Mouse (Mus musculus) limb, embryonic 12.5 days (tissue): ENCODE data around the gene Trnt1. TPM values are rescaled to one million over a fixed set of nuclear protein-coding genes. Genes with fewer than 3 reads are reported as not detected.
A peak's percentile ranks its signal among the peaks of the same experiment; 100 is the strongest.

Experiments
- ATAC-seq: fragments of 200-750 bp; cut with Nextera tagmentation; 2 replicates; pipeline ENCODE4 v1.8.0; 2017; ENCODE audit warnings: low read depth, moderate TSS enrichment; ENCODE audit not compliant: insufficient number of reproducible peaks, insufficient read depth, low FRiP score, low TSS enrichment
- H3K27ac ChIP-seq: fragments of 300-500 bp; sonication (generic); 2 replicates; pipeline ENCODE4 v1.5.1; 2016; ENCODE audit warnings: mild to moderate bottlenecking, moderate library complexity
- H3K27me3 ChIP-seq: fragments of 300-500 bp; sonication (generic); 2 replicates; pipeline ENCODE4 v1.6.1; 2016; ENCODE audit warnings: mild to moderate bottlenecking, moderate library complexity
- H3K36me3 ChIP-seq: fragments of 300-500 bp; sonication (generic); 2 replicates; pipeline ENCODE4 v1.6.1; 2016; ENCODE audit warnings: mild to moderate bottlenecking, moderate library complexity
- H3K4me1 ChIP-seq: fragments of 300-500 bp; sonication (generic); replicated peaks from 2 replicates; pipeline ENCODE4 v1.6.1; 2016
- H3K4me2 ChIP-seq: fragments of 300-500 bp; sonication (generic); 2 replicates; pipeline ENCODE4 v1.6.1; 2016; ENCODE audit warnings: mild to moderate bottlenecking, moderate library complexity
- H3K4me3 ChIP-seq: fragments of 300-500 bp; sonication (generic); replicated peaks from 2 replicates; pipeline ENCODE4 v1.5.1; 2016; ENCODE audit warnings: mild to moderate bottlenecking
- H3K9ac ChIP-seq: fragments of 300-500 bp; sonication (generic); replicated peaks from 2 replicates; pipeline ENCODE4 v1.6.1; 2016; ENCODE audit warnings: mild to moderate bottlenecking, moderate library complexity
- H3K9me3 ChIP-seq: fragments of 300-500 bp; sonication (generic); 2 replicates; pipeline ENCODE4 v1.6.1; 2016; ENCODE audit warnings: mild to moderate bottlenecking, moderate library complexity
- WGBS: fragments of 180-500 bp; shearing (Covaris S2); methylation state at CpG from one replicate; pipeline ENCODE4 v1.1.7; 2016; 5-methylcytosine and 5-hydroxymethylcytosine counted together
- polyA plus RNA-seq: library from polyadenylated mRNA; unstranded; fragments of >200 nt; fragmentation: Nextera tagmentation; extraction: Ambion mirVana; gene quantifications from 2 replicates; pipeline ENCODE4 v1.2.1, GENCODE M21; 2016

Gene Trnt1
- polyA plus RNA-seq, 1 experiment from 2014 or later: 61.8 TPM

- Histone ChIP-seq H3K27me3 (no peaks in the 10 kb centered on the region), H3K27ac (no peak overlapping the region), H3K4me3 (no peak overlapping the region), H3K4me2 (no peak overlapping the region), H3K9ac (no peak overlapping the region), H3K9me3 (no peaks in the 10 kb centered on the region), H3K36me3 (peaks cover 45% of the 10 kb centered on the region), H3K4me1 (no peaks in the 10 kb centered on the region)
- WGBS: 92% methylated on average over 3 of the region's 3 CpGs
- no peak for ATAC-seq
Observed at GRCm38 (mm10) chr6:106787138-106787537, 18.2 kb downstream of the Trnt1 start.

DNA sequence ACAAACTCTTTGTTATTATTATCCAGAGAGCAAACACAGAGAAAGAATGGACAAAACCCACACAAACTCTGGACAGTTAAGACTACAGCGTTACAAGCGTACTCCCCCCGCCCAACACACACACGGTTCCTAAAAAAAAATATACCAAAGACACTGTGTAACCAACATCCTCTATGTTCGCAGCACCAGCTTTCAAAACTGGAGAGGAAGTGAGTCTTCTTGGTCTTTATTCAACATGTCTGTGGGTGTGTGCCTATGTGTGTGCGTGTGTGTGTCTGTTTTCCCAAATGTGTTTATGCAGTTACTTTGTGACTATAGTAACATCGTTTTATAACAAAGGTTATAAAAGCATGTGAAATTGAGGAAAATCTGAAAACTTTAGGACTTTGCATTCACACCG is 22.5 kb downstream of the Trnt1 start:
- no peak overlapping the region for H3K9ac ChIP-seq
- WGBS: 92% methylated on average over 8 of the region's 8 CpGs
- no peaks in the 10 kb centered on the region for H3K27me3 ChIP-seq
- no peak overlapping the region for H3K4me2 ChIP-seq
- no peaks in the 10 kb centered on the region for H3K4me1 ChIP-seq
- no peak for ATAC-seq
- no peaks in the 10 kb centered on the region for H3K9me3 ChIP-seq
- no peak overlapping the region for H3K27ac ChIP-seq
- no peak overlapping the region for H3K4me3 ChIP-seq
- H3K36me3 ChIP-seq: peaks cover 59% of the 10 kb centered on the region

DNA sequence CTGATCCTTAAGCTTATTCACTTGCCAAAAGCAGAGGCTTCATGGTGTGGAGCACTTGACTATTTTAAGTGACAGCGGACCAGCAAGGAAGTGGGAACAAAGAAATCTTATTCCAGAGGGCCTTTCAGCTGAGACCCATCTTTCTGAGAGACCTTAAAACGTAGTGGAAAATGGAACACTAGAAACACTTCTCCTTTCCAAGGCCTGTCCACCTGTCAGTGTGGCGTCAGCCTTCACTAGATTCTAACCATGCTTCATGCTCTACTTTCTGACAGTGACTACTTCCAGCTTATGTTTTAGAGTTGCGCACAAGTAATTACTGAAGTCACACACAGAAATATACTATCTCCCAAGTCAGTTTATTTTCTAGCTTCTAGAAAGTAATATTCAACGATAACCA is 23.6 kb downstream of the Trnt1 start:
- Histone ChIP-seq H3K4me2 (no peak overlapping the region), H3K9me3 (no peaks in the 10 kb centered on the region), H3K4me1 (no peaks in the 10 kb centered on the region), H3K27me3 (no peaks in the 10 kb centered on the region), H3K4me3 (no peak overlapping the region), H3K36me3 (peaks cover 50% of the 10 kb centered on the region), H3K9ac (no peak overlapping the region), H3K27ac (no peak overlapping the region)
- WGBS: 95% methylated on average over 5 of the region's 5 CpGs
- ATAC-seq: no peak

DNA sequence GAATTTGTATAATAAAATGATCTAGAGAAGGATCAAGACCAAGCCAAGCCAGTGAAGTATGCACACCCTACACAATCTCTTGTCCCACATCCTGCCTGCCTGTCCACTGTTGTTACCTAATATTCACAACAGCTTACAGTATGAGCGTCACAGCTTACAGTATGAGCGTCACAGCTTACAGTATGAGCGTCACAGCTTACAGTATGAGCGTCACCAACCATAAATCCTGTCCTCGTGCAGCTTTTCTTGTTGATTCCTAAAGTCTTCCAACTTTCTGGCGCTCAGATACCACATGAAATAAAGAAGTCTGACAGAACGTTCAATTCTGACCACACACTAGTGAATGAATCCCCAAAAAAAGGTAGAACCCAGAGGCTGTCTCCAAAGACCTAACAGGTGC is 24.2 kb downstream of the Trnt1 start:
- no peaks in the 10 kb centered on the region for H3K27me3 ChIP-seq
- ATAC-seq: no peak
- no peak overlapping the region for H3K27ac ChIP-seq
- no peaks in the 10 kb centered on the region for H3K4me1 ChIP-seq
- H3K9ac ChIP-seq: no peak overlapping the region
- 93% methylated on average over 7 of the region's 7 CpGs for WGBS
- no peak overlapping the region for H3K4me3 ChIP-seq
- H3K4me2 ChIP-seq: no peak overlapping the region
- peaks cover 44% of the 10 kb centered on the region for H3K36me3 ChIP-seq
- H3K9me3 ChIP-seq: no peaks in the 10 kb centered on the region

DNA sequence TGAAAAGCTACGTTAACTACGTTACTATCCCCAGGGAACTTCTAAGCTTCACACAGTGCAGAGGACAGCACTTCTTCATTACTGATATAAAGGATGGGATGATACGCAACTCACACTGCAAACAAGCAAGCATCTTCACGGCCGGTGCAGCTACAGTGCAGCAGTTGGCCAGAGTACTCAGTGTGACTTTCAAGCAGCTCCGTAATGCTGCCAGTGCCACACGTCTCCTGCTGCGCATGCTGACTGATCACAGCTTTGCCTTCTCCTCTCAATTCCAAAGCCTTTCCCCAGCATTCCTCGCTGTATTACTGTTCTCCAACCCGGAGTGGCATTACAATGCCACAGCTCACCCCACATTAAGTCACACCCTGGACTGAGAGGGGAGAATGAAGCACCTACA is 24.7 kb downstream of the Trnt1 start:
- Histone ChIP-seq H3K4me1 (peaks cover 4% of the 10 kb centered on the region; the same call in 1 of the 2 replicates), H3K27ac (no peak overlapping the region), H3K9ac (no peak overlapping the region), H3K4me3 (no peak overlapping the region), H3K36me3 (peaks cover 40% of the 10 kb centered on the region), H3K4me2 (no peak overlapping the region), H3K9me3 (no peaks in the 10 kb centered on the region), H3K27me3 (no peaks in the 10 kb centered on the region)
- ATAC-seq: no peak
- 97% methylated on average over 10 of the region's 10 CpGs for WGBS

- Histone ChIP-seq H3K9me3 (no peaks in the 10 kb centered on the region), H3K9ac (no peak overlapping the region), H3K27ac (no peak overlapping the region), H3K4me1 (peaks cover 10% of the 10 kb centered on the region), H3K4me2 (no peak overlapping the region), H3K27me3 (no peaks in the 10 kb centered on the region), H3K4me3 (no peak overlapping the region), H3K36me3 (peaks cover 34% of the 10 kb centered on the region)
- WGBS: 90% methylated on average over 13 of the region's 13 CpGs
- ATAC-seq: no peak
Observed at GRCm38 (mm10) chr6:106794094-106794814, 25.3 kb downstream of the Trnt1 start.

GRCm38 (mm10) chr6:106799333-106800226 is 30.7 kb downstream of the Trnt1 start, which contains the start of gene Crbn:
TSS of gene Crbn (minus strand) at chr6:106800077.
- H3K4me2 ChIP-seq: peak within 1 kb of the TSS; percentile 87
- H3K9me3 ChIP-seq: no peaks in the 10 kb centered on the region
- peaks cover 10% of the 10 kb centered on the region for H3K36me3 ChIP-seq
- H3K27me3 ChIP-seq: no peaks in the 10 kb centered on the region; the same call in 1 of the 2 replicates
- ATAC-seq: peak; percentile 97
- H3K9ac ChIP-seq: peak within 1 kb of the TSS; percentile 84
- peaks cover 11% of the 10 kb centered on the region for H3K4me1 ChIP-seq
- peak within 1 kb of the TSS; percentile 89 for H3K4me3 ChIP-seq
- 2% methylated on average over 57 of the region's 57 CpGs for WGBS
- H3K27ac ChIP-seq: no peak within 1 kb of the TSS

- Histone ChIP-seq H3K27ac (no peak overlapping the region), H3K4me3 (peak overlapping the region; percentile 89), H3K9ac (no peak overlapping the region), H3K4me2 (peak overlapping the region; percentile 36), H3K4me1 (peaks cover 11% of the 10 kb centered on the region), H3K27me3 (no peaks in the 10 kb centered on the region; the same call in 1 of the 2 replicates), H3K9me3 (no peaks in the 10 kb centered on the region), H3K36me3 (0 out of 2 replicates have a peak, but pooled peaks cover 5% of the 10 kb centered on the region)
- WGBS: 60% methylated on average over 5 of the region's 5 CpGs
- no peak; the same call in 1 of the 2 replicates for ATAC-seq
Observed at GRCm38 (mm10) chr6:106800227-106800557, 31.3 kb downstream of the Trnt1 start.

- ATAC-seq: no peak
- H3K4me3 ChIP-seq: no peak overlapping the region
- 43% methylated on average over 2 of the region's 2 CpGs for WGBS
Observed at GRCm38 (mm10) chr6:106804904-106805303, 36.0 kb downstream of the Trnt1 start.

GRCm38 (mm10) chr6:106809161-106809560 is 40.2 kb downstream of the Trnt1 start:
- no peak for ATAC-seq
- Histone ChIP-seq H3K27me3 (no peaks in the 10 kb centered on the region), H3K27ac (no peak overlapping the region), H3K36me3 (no peaks in the 10 kb centered on the region), H3K4me1 (no peaks in the 10 kb centered on the region), H3K9ac (no peak overlapping the region), H3K4me2 (no peak overlapping the region), H3K9me3 (no peaks in the 10 kb centered on the region), H3K4me3 (no peak overlapping the region)
- WGBS: 75% methylated on average over 2 of the region's 2 CpGs

More at GRCm38 (mm10) chr6:106804904-106805303, 36.0 kb downstream of the Trnt1 start:
- Histone ChIP-seq H3K4me2 (no peak overlapping the region), H3K9me3 (no peaks in the 10 kb centered on the region), H3K9ac (no peak overlapping the region), H3K36me3 (no peaks in the 10 kb centered on the region), H3K27ac (no peak overlapping the region), H3K4me1 (no peaks in the 10 kb centered on the region), H3K27me3 (no peaks in the 10 kb centered on the region; the same call in 1 of the 2 replicates)

- ATAC-seq: no peak
- no peak overlapping the region for H3K27ac ChIP-seq
- H3K9ac ChIP-seq: no peak overlapping the region
- H3K4me1 ChIP-seq: no peaks in the 10 kb centered on the region
- no peak overlapping the region for H3K4me3 ChIP-seq
- H3K4me2 ChIP-seq: no peak overlapping the region
- no peaks in the 10 kb centered on the region for H3K9me3 ChIP-seq
- WGBS: 92% methylated on average over 3 of the region's 3 CpGs
- H3K27me3 ChIP-seq: no peaks in the 10 kb centered on the region
- no peaks in the 10 kb centered on the region for H3K36me3 ChIP-seq
Observed at GRCm38 (mm10) chr6:106810686-106811085, 41.8 kb downstream of the Trnt1 start.
